Mouse (Mus musculus) forebrain, postnatal 0 days (tissue): ENCODE data around the gene Slc38a11. TPM values are rescaled to one million over a fixed set of nuclear protein-coding genes. Genes with fewer than 3 reads are reported as not detected.
A peak's percentile ranks its signal among the peaks of the same experiment; 100 is the strongest.

Experiments used
- ATAC-seq: fragments of 200-750 bp; cut with Nextera tagmentation; 2 replicates; pipeline ENCODE4 v1.8.0; 2017; ENCODE audit warnings: mild to moderate bottlenecking, moderate library complexity
- DNase-seq: peaks from one replicate; pipeline ENCODE4 v3.0.0-alpha.2; 2015
- H3K27ac ChIP-seq: fragments of 300-500 bp; sonication (generic); 2 replicates; pipeline ENCODE4 v1.5.1; 2014; ENCODE audit warnings: low read depth, mild to moderate bottlenecking, antibody characterized with exemption, low read length, moderate library complexity, mixed read lengths
- H3K27me3 ChIP-seq: fragments of 300-500 bp; sonication (generic); 2 replicates; pipeline ENCODE4 v1.6.1; 2014; ENCODE audit warnings: mild to moderate bottlenecking, low read length, mixed read lengths; ENCODE audit not compliant: insufficient read depth
- H3K36me3 ChIP-seq: fragments of 300-500 bp; sonication (generic); 2 replicates; pipeline ENCODE4 v1.6.1; 2014; ENCODE audit warnings: mild to moderate bottlenecking, moderate library complexity; ENCODE audit not compliant: insufficient read depth
- H3K4me1 ChIP-seq: fragments of 300-500 bp; sonication (generic); 2 replicates; pipeline ENCODE4 v1.6.1; 2014; ENCODE audit warnings: antibody characterized with exemption; ENCODE audit not compliant: insufficient read depth
- H3K4me2 ChIP-seq: fragments of 300-500 bp; sonication (generic); 2 replicates; pipeline ENCODE4 v1.6.1; 2014; ENCODE audit warnings: low read depth, mild to moderate bottlenecking, moderate library complexity
- H3K4me3 ChIP-seq: fragments of 300-500 bp; sonication (generic); 2 replicates; pipeline ENCODE4 v1.5.1; 2014; ENCODE audit warnings: low read depth, low read length, mixed read lengths
- H3K9ac ChIP-seq: fragments of 300-500 bp; sonication (generic); 2 replicates; pipeline ENCODE4 v1.6.1; 2014; ENCODE audit warnings: mild to moderate bottlenecking
- H3K9me3 ChIP-seq: fragments of 300-500 bp; sonication (generic); 2 replicates; pipeline ENCODE4 v1.6.1; 2016; ENCODE audit warnings: low read length
- CTCF ChIP-seq: sonication (generic); IDR thresholded peaks from 2 replicates; pipeline ENCODE4 v1.5.1; 2016; ENCODE audit warnings: antibody characterized with exemption, control low read depth, low read depth
- WGBS: fragments of 180-500 bp; shearing (Covaris S2); extraction: QIAGEN DNeasy Blood & Tissue Kit; methylation state at CpG from one replicate; pipeline ENCODE4 v1.1.7; 2014; 5-methylcytosine and 5-hydroxymethylcytosine counted together
- polyA plus RNA-seq: library from polyadenylated mRNA; unstranded; fragments of >200 nt; fragmentation: Nextera tagmentation; extraction: Ambion mirVana; gene quantifications from 2 replicates; pipeline ENCODE4 v1.2.1, GENCODE M21; 2015
- total RNA-seq: library from RNA; depleted of rRNA; stranded (reverse); fragments of >200 nt; gene quantifications from 2 replicates; pipeline ENCODE4 v1.2.3, GENCODE M21; 2014

Slc38a11 gene
- total and polyA plus RNA-seq, 2 experiments from 2014 or later = 0.92 to 4.1 TPM

DNA sequence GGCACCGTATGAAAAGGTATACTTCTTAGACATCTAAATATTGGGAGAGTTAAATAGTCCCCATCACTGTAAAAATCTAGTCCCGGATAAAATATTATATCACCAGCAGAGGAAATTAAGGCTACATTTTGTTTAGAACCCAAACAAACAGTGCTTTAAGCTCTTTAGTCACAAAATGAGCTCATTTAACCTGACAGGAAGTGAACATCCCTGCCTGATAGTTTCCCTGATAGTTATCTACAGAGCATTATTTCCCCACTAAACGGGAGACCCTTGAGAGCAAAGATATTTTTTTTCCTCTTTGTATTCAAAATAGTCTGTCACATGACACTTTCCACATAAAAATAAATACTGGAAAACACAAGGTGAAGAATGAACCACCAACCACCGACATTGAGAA is 16.5 kb downstream of the Slc38a11 start:
- no peak for ATAC-seq
- Histone ChIP-seq H3K27me3 (no peaks in the 10 kb centered on the region), H3K4me3 (no peak overlapping the region), H3K9me3 (no peaks in the 10 kb centered on the region), H3K9ac (no peak overlapping the region), H3K4me1 (no peaks in the 10 kb centered on the region), H3K27ac (no peak overlapping the region), H3K36me3 (no peaks in the 10 kb centered on the region), H3K4me2 (no peak overlapping the region)
- WGBS = 63% methylated on average over 4 of the region's 4 CpGs
- TF ChIP-seq CTCF = no peak
- DNase-seq = no peak

DNA sequence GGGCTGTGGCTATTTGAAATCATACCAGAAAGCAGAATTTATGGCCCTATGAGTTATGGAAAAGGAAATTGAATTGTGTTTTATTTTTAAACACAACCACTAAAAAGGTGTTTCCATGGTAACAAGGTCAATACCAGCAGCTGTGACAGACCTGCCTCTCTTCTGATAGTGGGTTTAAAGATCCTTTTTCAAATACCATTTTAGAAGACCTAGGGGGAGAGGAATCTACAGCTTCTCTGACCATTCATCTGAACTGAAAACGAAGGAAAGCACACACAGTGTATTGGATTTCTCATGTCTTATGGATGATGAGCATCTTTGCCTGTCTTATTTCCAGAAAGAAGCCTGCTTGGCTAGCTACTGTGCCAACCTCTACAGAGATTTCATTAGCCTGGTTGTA is 16.9 kb downstream of the Slc38a11 start:
- DNase-seq (no peak), ATAC-seq (no peak)
- H3K9ac ChIP-seq = no peak overlapping the region
- 45% methylated on average over 1 of the region's 1 CpGs for WGBS
- H3K4me1 ChIP-seq = no peaks in the 10 kb centered on the region
- no peak overlapping the region for H3K4me2 ChIP-seq
- H3K9me3 ChIP-seq = no peaks in the 10 kb centered on the region
- H3K4me3 ChIP-seq = no peak overlapping the region
- H3K27me3 ChIP-seq = no peaks in the 10 kb centered on the region
- no peaks in the 10 kb centered on the region for H3K36me3 ChIP-seq
- no peak for TF ChIP-seq CTCF
- H3K27ac ChIP-seq = no peak overlapping the region

DNA sequence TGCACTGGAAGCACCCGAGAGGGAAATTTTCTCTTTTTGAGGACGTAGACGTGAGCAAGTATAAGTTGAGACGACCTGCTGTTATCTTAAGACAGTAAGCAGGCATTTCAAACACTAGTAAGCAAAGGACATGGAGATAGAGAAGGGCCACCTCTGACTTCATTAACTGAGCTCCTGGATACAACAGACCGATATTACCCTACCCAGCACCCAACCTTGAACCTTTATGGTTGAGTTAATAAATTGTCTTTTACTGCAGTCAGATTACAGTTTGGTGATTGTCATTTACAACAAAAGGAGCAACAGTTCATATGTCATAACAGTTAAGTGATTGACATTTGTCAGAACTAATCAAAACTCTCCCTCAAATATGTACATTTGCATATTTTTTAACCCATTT is 17.8 kb downstream of the Slc38a11 start:
- H3K36me3 ChIP-seq = no peaks in the 10 kb centered on the region
- no peak overlapping the region for H3K9ac ChIP-seq
- no peak overlapping the region for H3K4me3 ChIP-seq
- H3K4me2 ChIP-seq = no peak overlapping the region
- TF ChIP-seq CTCF = no peak
- no peak for DNase-seq
- 84% methylated on average over 5 of the region's 5 CpGs for WGBS
- no peaks in the 10 kb centered on the region for H3K9me3 ChIP-seq
- no peak overlapping the region for H3K27ac ChIP-seq
- no peaks in the 10 kb centered on the region for H3K4me1 ChIP-seq
- no peaks in the 10 kb centered on the region for H3K27me3 ChIP-seq
- ATAC-seq = no peak

DNA sequence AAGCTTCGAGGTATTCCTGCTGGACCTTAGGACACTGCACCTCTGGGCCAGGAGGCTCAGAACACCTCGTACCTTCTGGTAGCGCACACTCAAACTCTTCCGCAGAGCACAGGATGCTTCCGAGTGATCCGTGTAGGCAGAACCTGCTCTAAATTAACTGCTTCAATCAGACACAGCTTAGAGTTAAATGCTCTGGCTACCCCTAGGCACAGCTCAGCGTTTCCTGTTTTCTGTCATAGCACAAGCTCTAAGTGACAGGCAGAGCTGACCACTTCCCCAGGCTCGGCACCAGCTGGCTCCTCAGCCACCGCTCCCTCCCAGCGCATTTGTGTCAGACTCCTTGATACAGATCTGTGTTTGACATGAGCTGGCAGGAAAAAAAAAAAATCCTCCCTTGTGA is 21.8 kb downstream of the Slc38a11 start:
- Histone ChIP-seq H3K9ac (no peak overlapping the region), H3K4me1 (no peaks in the 10 kb centered on the region), H3K4me3 (no peak overlapping the region), H3K9me3 (no peaks in the 10 kb centered on the region), H3K27me3 (no peaks in the 10 kb centered on the region), H3K4me2 (no peak overlapping the region), H3K27ac (no peak overlapping the region), H3K36me3 (no peaks in the 10 kb centered on the region)
- no peak for DNase-seq
- no peak for ATAC-seq
- no peak for TF ChIP-seq CTCF
- 78% methylated on average over 10 of the region's 10 CpGs for WGBS

DNA sequence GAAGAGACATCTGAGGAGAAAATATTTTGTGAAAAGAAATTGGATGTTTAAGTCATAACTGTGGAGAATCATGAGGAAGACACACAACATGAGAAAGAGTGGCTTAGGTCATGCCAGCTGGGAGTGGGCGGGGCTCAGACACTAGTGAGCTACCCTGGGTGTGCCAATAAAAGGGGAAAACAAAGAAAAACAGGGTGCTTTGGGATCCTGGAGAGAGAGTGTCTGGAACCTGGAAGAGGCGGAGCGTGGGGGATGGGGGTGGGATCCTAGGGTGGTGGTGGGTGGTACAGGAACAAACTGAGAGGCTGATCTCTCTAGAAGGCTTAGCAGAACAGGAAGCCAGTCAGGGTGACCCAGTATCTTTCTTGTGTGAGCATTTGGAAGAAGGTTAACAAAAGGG is 23.0 kb downstream of the Slc38a11 start:
- no peak overlapping the region for H3K4me2 ChIP-seq
- no peaks in the 10 kb centered on the region for H3K4me1 ChIP-seq
- no peaks in the 10 kb centered on the region for H3K9me3 ChIP-seq
- TF ChIP-seq CTCF = no peak
- no peak for ATAC-seq
- no peak for DNase-seq
- H3K9ac ChIP-seq = no peak overlapping the region
- H3K36me3 ChIP-seq = no peaks in the 10 kb centered on the region
- 73% methylated on average over 3 of the region's 3 CpGs for WGBS
- no peaks in the 10 kb centered on the region for H3K27me3 ChIP-seq
- no peak overlapping the region for H3K27ac ChIP-seq
- H3K4me3 ChIP-seq = no peak overlapping the region

DNA sequence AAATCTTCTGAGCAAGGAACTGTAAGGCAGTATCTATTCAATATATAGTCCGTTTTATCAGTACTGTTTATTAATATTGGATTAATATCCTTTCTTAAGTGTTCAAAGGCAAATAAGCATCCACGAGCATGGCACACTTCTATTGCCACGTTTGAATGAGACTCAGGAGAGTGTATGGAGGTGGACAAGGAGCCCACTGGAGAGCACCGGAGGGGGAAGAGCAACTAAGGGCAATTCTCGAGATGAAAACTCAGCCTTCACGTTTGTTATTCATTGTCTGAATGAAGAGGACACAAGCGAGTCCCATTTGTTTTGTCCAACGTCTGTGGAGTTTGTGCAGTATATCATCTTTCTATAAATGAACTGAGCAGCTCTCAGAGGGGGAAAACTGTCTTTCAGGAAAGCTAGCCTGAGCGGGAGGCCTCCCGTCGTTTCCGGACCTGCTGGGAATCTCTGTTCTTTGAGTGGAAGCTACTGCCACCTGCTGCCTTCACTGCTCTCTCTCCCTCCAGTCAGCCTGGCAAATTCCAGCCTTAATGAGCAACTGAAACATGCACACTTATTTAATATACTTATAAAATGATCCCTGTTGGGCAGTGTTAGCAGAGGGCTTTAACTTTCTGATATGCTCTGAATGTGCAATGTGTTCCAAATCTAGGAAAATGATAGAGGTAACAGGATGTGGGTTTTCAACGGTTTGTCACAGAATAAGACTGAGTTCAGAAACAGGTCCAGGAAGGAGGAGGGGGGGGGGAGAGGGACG is 26.3 kb downstream of the Slc38a11 start:
- Histone ChIP-seq H3K9me3 (no peaks in the 10 kb centered on the region), H3K4me2 (no peak overlapping the region), H3K4me1 (no peaks in the 10 kb centered on the region), H3K9ac (no peak overlapping the region), H3K27me3 (no peaks in the 10 kb centered on the region), H3K27ac (no peak overlapping the region), H3K36me3 (no peaks in the 10 kb centered on the region), H3K4me3 (no peak overlapping the region)
- DNase-seq (peak; percentile 79), ATAC-seq (peak; percentile 91)
- WGBS = 17% methylated on average over 14 of the region's 14 CpGs
- TF ChIP-seq CTCF = peak; percentile 73

DNA sequence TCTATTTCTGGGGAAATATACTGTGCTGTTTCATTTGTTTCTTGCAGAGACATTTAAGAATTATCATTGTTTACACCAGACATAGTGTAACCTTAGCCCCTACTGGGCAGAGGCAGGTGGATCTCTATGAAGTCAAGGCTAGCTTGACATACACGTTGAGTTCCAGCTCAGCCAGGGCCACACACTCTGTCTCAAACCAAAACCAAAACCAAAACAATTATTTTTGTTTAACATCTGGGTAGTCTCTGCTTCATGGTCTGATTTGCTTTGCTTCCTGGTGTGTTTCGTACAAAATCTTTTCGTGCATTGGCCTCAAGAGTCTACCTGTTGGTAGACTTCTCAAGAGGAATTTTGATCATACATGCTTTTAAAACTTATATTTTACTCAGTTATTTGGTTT is 27.2 kb downstream of the Slc38a11 start:
- ATAC-seq = no peak

More for the DNA sequence above, 27.2 kb downstream of the Slc38a11 start:
- no peaks in the 10 kb centered on the region for H3K27me3 ChIP-seq
- WGBS = 88% methylated on average over 3 of the region's 3 CpGs
- no peak overlapping the region for H3K27ac ChIP-seq
- H3K4me1 ChIP-seq = no peaks in the 10 kb centered on the region
- H3K9me3 ChIP-seq = no peaks in the 10 kb centered on the region
- H3K4me3 ChIP-seq = no peak overlapping the region
- no peaks in the 10 kb centered on the region for H3K36me3 ChIP-seq
- TF ChIP-seq CTCF = no peak
- DNase-seq = no peak
- H3K9ac ChIP-seq = no peak overlapping the region
- H3K4me2 ChIP-seq = no peak overlapping the region
